Mouse (Mus musculus): ENCODE results near the gene Phactr2. TPM values are rescaled to one million over a fixed set of nuclear protein-coding genes. Genes with fewer than 3 reads are reported as not detected.
"Not testable (repeated sequence)": the region's sequence is repeated elsewhere in the genome, so short reads cannot be mapped to it uniquely, and the experiment has no call there.

Gene Phactr2
- total and polyA plus RNA-seq, 3 experiments, result 0.08 to 0.49 (median 0.31) TPM

DNA sequence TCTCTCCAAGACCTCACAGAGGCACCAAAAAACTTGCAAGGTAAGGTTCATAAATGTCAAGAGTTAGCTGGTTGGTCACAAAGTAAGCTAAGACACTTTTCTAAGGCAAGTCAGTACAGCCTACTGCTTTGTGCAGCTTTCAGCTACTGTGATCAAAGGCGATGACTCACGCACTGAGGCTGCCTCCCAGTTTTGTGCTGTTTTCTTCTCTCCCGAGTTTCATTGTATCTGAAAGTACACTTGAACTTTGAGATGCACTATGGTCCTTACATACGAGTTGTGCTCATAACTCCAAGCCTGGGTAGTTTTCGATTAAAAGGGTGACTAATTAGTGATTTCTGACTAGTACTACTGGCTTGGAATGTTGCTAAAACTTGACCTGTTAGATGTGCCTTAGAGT lies 7.3 kb downstream of the Phactr2 start:
- Histone ChIP-seq H3K27me3 (replicated peaks) (no peaks in the 10 kb centered on the region), H3K9me3 (replicated peaks; ENCODE audit: low read length) (peaks cover 3% of the 10 kb centered on the region), H3K79me2 (replicated peaks; ENCODE audit: control insufficient read depth, extremely low read depth, insufficient read depth, poor library complexity, severe bottlenecking) (no peaks in the 10 kb centered on the region), H3K4me3 (replicated peaks in 1 of 3; ENCODE audit: low read depth in 2 of 3, low read length in 2 of 3, poor library complexity in 1 of 3) (no peak overlapping the region), H3K4me1 (ENCODE audit: control insufficient read depth in 1 of 2, insufficient read depth in 2 of 2) (peaks cover 2 to 29% of the 10 kb centered on the region in 2 experiments; a peak in 2 of 4 replicates), H3K9ac (ENCODE audit: insufficient read depth, low read depth) (no peak overlapping the region), H3K4me2 (ENCODE audit: insufficient read depth, low read depth, poor library complexity, severe bottlenecking) (no peak overlapping the region), H3K27ac (ENCODE audit: insufficient read depth, low read depth) (no peak overlapping the region), H3K36me3 (replicated peaks in 1 of 2; ENCODE audit: control insufficient read depth in 1 of 2, insufficient read depth in 1 of 2, low read length in 1 of 2) (no peaks in the 10 kb centered on the region)
- dilution Hi-C loops (cut with MboI; ENCODE audit: extremely low pct_ligation_motif_present, extremely low pct_unique_long_range_greater_than_20kb, low sequenced_read_pairs), result no loop called here
- no peak for TF ChIP-seq MEF2A (IDR thresholded peaks at IDR 0.05; ENCODE audit: borderline replicate concordance, low read depth, low read length)
- TF ChIP-seq ZMIZ1 (IDR thresholded peaks at IDR 0.05; ENCODE audit: low read depth, low read length), result no peak
- no peak for TF ChIP-seq IRF4 (IDR thresholded peaks at IDR 0.05; ENCODE audit: low read depth, low read length)
- no peak for TF ChIP-seq KAT2A (IDR thresholded peaks at IDR 0.05; ENCODE audit: insufficient replicate concordance, low read length)
- no peak for TF ChIP-seq MAZ (IDR thresholded peaks at IDR 0.05; ENCODE audit: low read depth, low read length)
- no peak for TF ChIP-seq MAX (IDR thresholded peaks at IDR 0.05; ENCODE audit: low read length)
- no peak for TF ChIP-seq GABPA (IDR thresholded peaks at IDR 0.05; ENCODE audit: insufficient replicate concordance, low read depth, low read length)
- TF ChIP-seq SIN3A (IDR thresholded peaks at IDR 0.05; ENCODE audit: low read length), result no peak
- TF ChIP-seq MYC (IDR thresholded peaks at IDR 0.05; ENCODE audit: low read depth, low read length), result no peak
- no peak for TF ChIP-seq MAFK (IDR thresholded peaks at IDR 0.05; ENCODE audit: insufficient replicate concordance, low read length)
- no peak for TF ChIP-seq MXI1 (IDR thresholded peaks at IDR 0.05; ENCODE audit: low read depth, low read length)
- TF ChIP-seq ELF1 (IDR thresholded peaks at IDR 0.05; ENCODE audit: low read depth, low read length), result no peak
- no peak for TF ChIP-seq CHD1 (IDR thresholded peaks at IDR 0.05; ENCODE audit: low read depth, low read length)
- no peak for TF ChIP-seq USF1 (IDR thresholded peaks at IDR 0.05; ENCODE audit: low read depth, low read length)
- no peak for TF ChIP-seq RAD21 (IDR thresholded peaks at IDR 0.05; ENCODE audit: low read depth, low read length)
- TF ChIP-seq TBP (conservative IDR thresholded peaks at IDR 0.05; ENCODE audit: low read depth, low read length), result no peak
- no peak for TF ChIP-seq HCFC1 (IDR thresholded peaks at IDR 0.05; ENCODE audit: low read depth, low read length)
- TF ChIP-seq JUND (conservative IDR thresholded peaks at IDR 0.05; ENCODE audit: low read depth, low read length), result no peak
- no peak for TF ChIP-seq NELFE (IDR thresholded peaks at IDR 0.05; ENCODE audit: low read depth, low read length)
- in situ Hi-C loops (cut with MboI; ENCODE audit: low pct_ligation_motif_present, low pct_unique_long_range_greater_than_20kb, low sequenced_read_pairs), result no loop called here
- no peak for DNase-seq (ENCODE audit: extremely low read depth)

DNA sequence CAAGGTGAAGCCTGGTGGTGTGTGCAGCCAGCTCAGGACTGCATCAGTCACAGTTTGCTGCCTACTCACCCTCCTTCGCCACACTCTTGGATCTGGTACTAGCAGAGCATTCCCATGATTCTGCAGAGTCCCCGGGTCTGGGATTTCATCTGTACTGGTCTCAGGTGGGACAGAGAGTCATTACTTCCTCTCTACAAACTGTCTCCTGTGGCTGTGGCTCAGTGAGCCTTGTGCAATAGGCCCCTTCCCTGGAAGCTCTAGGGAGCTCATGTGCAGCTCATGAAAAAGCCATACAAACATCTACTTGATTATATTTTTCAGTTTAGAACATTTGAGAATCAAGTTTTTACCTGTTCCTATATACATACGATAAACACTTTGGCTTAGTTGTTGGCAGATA lies 9.9 kb downstream of the Phactr2 start:
- dilution Hi-C loops (cut with MboI; ENCODE audit: extremely low pct_ligation_motif_present, extremely low pct_unique_long_range_greater_than_20kb, low sequenced_read_pairs); DNase-seq (ENCODE audit: extremely low read depth); H3K36me3 ChIP-seq (replicated peaks in 1 of 2; ENCODE audit: control insufficient read depth in 1 of 2, insufficient read depth in 1 of 2, low read length in 1 of 2); H3K9me3 ChIP-seq (replicated peaks; ENCODE audit: low read length); H3K27me3 ChIP-seq (replicated peaks); H3K27ac ChIP-seq (ENCODE audit: insufficient read depth, low read depth); H3K9ac ChIP-seq (ENCODE audit: insufficient read depth, low read depth); in situ Hi-C loops (cut with MboI; ENCODE audit: low pct_ligation_motif_present, low pct_unique_long_range_greater_than_20kb, low sequenced_read_pairs); H3K79me2 ChIP-seq (replicated peaks; ENCODE audit: control insufficient read depth, extremely low read depth, insufficient read depth, poor library complexity, severe bottlenecking); H3K4me2 ChIP-seq (ENCODE audit: insufficient read depth, low read depth, poor library complexity, severe bottlenecking); H3K4me3 ChIP-seq (replicated peaks in 1 of 3; ENCODE audit: low read depth in 2 of 3, low read length in 2 of 3, poor library complexity in 1 of 3); H3K4me1 ChIP-seq (ENCODE audit: control insufficient read depth in 1 of 2, insufficient read depth in 2 of 2): not testable (repeated sequence)
